Mouse (Mus musculus) G1E (cell line): ENCODE results near the gene Son. TPM values are rescaled to one million over a fixed set of nuclear protein-coding genes. Genes with fewer than 3 reads are reported as not detected.

Source experiments
- ATAC-seq: 2 replicates; pipeline ENCODE4 v1.8.0; 2016; ENCODE audit warnings: mild to moderate bottlenecking; ENCODE audit not compliant: insufficient number of reproducible peaks, poor library complexity, low FRiP score, severe bottlenecking; ENCODE audit errors: extremely low read depth
- DNase-seq: peaks from one replicate; pipeline ENCODE4 v3.0.0; 2012; ENCODE audit warnings: low spot score
- H3K27me3 ChIP-seq: 2 replicates; pipeline ENCODE4 v1.6.1; 2012; ENCODE audit warnings: mild to moderate bottlenecking, low read length, inconsistent platforms; ENCODE audit not compliant: insufficient read depth
- H3K36me3 ChIP-seq: replicated peaks from 2 replicates; pipeline ENCODE3; 2012; ENCODE audit warnings: mild to moderate bottlenecking, inconsistent platforms
- H3K4me1 ChIP-seq: 2 replicates; pipeline ENCODE4 v1.6.1; 2012; ENCODE audit warnings: low read depth, low read length, inconsistent platforms, mixed read lengths; ENCODE audit not compliant: insufficient read depth
- H3K4me3 ChIP-seq: 2 replicates; pipeline ENCODE4 v1.5.1; 2012; ENCODE audit warnings: low read depth, mild to moderate bottlenecking, inconsistent platforms, low read length, moderate library complexity, mixed read lengths
- H3K9me3 ChIP-seq: replicated peaks from 2 replicates; pipeline ENCODE4 v1.6.1; 2012; ENCODE audit warnings: inconsistent platforms
- CTCF ChIP-seq: IDR thresholded peaks from 2 replicates; pipeline ENCODE4 v1.5.1; 2012; ENCODE audit warnings: low read depth, low read length, inconsistent platforms, mixed read lengths
- GATA1 ChIP-seq: IDR thresholded peaks from 2 replicates; pipeline ENCODE4 v1.6.1; 2012; ENCODE audit warnings: borderline replicate concordance, low read length, inconsistent platforms, mixed read lengths
- GATA2 ChIP-seq: IDR thresholded peaks from 2 replicates; pipeline ENCODE4 v1.6.1; 2012; ENCODE audit warnings: low read depth, low read length, inconsistent platforms, borderline replicate concordance
- POLR2AphosphoS5 ChIP-seq: IDR thresholded peaks from 2 replicates; pipeline ENCODE4 v1.6.1; 2012; ENCODE audit warnings: low read depth, low read length, inconsistent platforms; ENCODE audit not compliant: insufficient replicate concordance
- TAL1 ChIP-seq: conservative IDR thresholded peaks from 2 replicates; pipeline ENCODE4 v1.6.1; 2012; ENCODE audit warnings: low read depth, low read length, inconsistent platforms, mixed read lengths
- polyA plus RNA-seq: library from polyadenylated mRNA; stranded (reverse); fragments of >175 nt; gene quantifications from 2 replicates; pipeline ENCODE4 v1.2.3, GENCODE M21; 2012
- total RNA-seq, 2 experiments: library from RNA; stranded (forward) in 1 of 2; stranded (reverse) in 1 of 2; fragments of 200-1000 nt in 1 of 2; fragments of >200 nt in 1 of 2; fragmentation: Nextera tagmentation in 1 of 2; gene quantifications; 2 replicates each; pipeline ENCODE4 v1.2.3; 2014 to 2017

Gene Son
- total and polyA plus RNA-seq, 3 experiments = 43.9 to 573 (median 264) TPM

DNA sequence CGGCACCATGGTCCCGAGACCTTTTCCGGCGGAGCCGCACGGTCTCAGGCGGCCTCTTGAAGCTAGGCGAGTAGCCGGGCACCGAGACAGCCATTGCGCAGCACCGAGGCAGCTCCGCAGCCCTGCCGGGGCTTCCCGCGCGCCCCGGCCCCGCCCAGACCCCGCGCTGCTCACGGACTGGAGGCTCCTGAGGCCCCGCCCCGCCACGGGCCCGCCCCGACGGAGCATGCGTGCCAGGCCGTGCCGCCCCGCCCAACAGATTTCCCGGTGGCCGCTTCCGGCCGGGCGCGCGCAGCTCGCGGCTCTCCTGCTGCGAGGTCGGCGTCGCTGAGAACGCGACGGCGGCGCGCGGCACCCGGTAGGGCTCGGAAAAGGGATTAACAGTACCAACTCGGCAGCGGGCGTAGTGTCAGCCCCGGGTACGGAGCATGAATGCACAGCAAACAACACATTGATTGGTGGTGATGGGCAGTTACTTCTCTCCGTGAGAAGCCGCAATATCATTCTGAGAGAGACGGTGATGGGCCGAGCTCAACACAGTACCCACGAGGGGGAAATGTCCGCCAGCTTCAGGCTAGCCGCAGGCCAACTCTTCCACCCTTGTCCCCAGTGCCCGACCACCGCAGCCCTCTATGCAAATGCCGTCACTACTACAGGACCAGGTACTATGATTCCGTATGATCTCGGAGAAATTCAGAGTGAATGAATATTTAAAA lies 41.5 kb downstream of the Son start, which contains the start of gene Donson:
TSS of gene Donson (minus strand) at position 152 of the 716 bp plus-strand sequence.
- Histone ChIP-seq H3K36me3 (peaks cover 61% of the 10 kb centered on the region), H3K27me3 (no peaks in the 10 kb centered on the region), H3K4me3 (peak within 1 kb of the TSS; percentile 93), H3K9me3 (no peaks in the 10 kb centered on the region), H3K4me1 (peaks cover 44% of the 10 kb centered on the region)
- peak; percentile 91 for DNase-seq
- ATAC-seq = peak; percentile 41; the same call in 1 of the 2 replicates
- TF ChIP-seq GATA1 = no peak
- TF ChIP-seq TAL1 = no peak
- no peak for TF ChIP-seq CTCF
- TF ChIP-seq GATA2 = no peak
- no peak for TF ChIP-seq POLR2AphosphoS5

- Histone ChIP-seq H3K4me3 (peak overlapping the region; percentile 93; the same call in 1 of the 2 replicates), H3K27me3 (no peaks in the 10 kb centered on the region), H3K36me3 (peaks cover 59% of the 10 kb centered on the region), H3K9me3 (no peaks in the 10 kb centered on the region), H3K4me1 (peaks cover 49% of the 10 kb centered on the region)
- peak; percentile 46 for ATAC-seq
- no peak for DNase-seq
- TF ChIP-seq TAL1 (peak; percentile 23; the same call in 1 of the 2 replicates), CTCF (no peak)
Observed at GRCm38 (mm10) chr16:91689791-91690190, 42.5 kb downstream of the Son start.

GRCm38 (mm10) chr16:91694455-91695084 lies 47.3 kb downstream of the Son start:
- DNase-seq (peak; percentile 71), ATAC-seq (peak; percentile 77)
- no peaks in the 10 kb centered on the region for H3K9me3 ChIP-seq
- no peak overlapping the region for H3K4me3 ChIP-seq
- H3K27me3 ChIP-seq = no peaks in the 10 kb centered on the region
- peaks cover 72% of the 10 kb centered on the region for H3K36me3 ChIP-seq
- TF ChIP-seq GATA1 (no peak), POLR2AphosphoS5 (no peak), CTCF (peak; percentile 74), TAL1 (no peak), GATA2 (no peak)
- H3K4me1 ChIP-seq = peaks cover 26% of the 10 kb centered on the region

DNA sequence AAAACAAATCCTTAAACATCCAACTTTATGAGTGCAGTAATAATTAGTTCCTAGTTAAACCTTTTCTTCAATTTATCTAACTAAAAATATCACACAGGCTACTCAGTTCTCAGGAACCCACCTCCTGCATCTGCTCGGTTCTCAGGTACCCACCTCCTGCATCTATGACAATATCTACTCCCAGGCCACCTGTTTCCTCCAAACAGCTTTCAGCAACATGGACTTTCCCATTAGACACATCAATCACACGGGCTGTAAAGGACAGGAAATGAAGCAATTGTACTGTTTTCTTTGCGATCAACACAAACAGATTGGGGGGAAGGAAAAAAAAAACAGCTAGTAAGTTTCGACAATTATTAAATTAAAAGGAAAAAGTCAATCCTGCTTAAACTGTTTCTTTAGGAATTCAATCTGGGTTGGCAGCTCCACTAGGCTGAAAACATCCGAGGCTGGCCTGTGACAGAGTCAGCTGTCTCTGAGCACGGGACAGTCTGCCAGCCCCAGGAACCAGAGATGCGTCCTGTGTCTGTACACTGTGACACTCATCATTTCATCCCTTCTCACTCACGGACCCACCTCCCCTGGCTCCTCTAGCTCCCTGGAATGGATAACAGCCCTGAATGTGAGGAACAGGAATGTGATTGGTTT lies 47.9 kb downstream of the Son start:
- Histone ChIP-seq H3K36me3 (peaks cover 72% of the 10 kb centered on the region), H3K4me3 (no peak overlapping the region), H3K4me1 (peaks cover 20% of the 10 kb centered on the region), H3K9me3 (no peaks in the 10 kb centered on the region), H3K27me3 (no peaks in the 10 kb centered on the region)
- DNase-seq (no peak), ATAC-seq (no peak)
- no peak for TF ChIP-seq GATA1
- TF ChIP-seq CTCF = no peak
- no peak for TF ChIP-seq POLR2AphosphoS5
- TF ChIP-seq GATA2 = no peak
- no peak for TF ChIP-seq TAL1

GRCm38 (mm10) chr16:91698995-91699394 lies 51.7 kb downstream of the Son start:
- no peak for ATAC-seq
- H3K4me3 ChIP-seq = no peak overlapping the region
- TF ChIP-seq CTCF = no peak
- TF ChIP-seq GATA1 = no peak
- TF ChIP-seq GATA2 = no peak
- TF ChIP-seq POLR2AphosphoS5 = no peak
- TF ChIP-seq TAL1 = no peak
- peaks cover 83% of the 10 kb centered on the region for H3K36me3 ChIP-seq
- no peak for DNase-seq
- no peaks in the 10 kb centered on the region for H3K9me3 ChIP-seq
- H3K4me1 ChIP-seq = peaks cover 14% of the 10 kb centered on the region
- H3K27me3 ChIP-seq = no peaks in the 10 kb centered on the region

DNA sequence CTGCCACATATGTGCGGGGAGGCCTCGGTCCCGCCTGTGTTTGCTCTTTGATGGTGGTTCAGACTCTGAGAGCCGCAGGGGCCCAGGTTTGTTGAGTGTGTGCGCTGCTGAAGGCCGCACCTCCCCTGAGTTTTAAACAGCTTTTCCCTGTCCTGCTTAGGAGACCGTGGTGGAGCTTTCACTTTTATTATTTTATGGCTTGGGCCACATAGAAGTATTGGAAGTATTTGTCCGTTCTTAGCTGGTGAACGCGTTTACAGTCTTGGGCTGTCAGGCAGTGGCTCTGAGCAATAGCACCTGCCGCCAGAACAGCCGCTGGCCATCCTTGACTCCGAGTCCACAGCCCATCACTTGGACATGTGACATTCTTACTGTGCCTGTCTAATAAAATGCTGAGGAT lies 54.6 kb downstream of the Son start:
- peaks cover 78% of the 10 kb centered on the region for H3K36me3 ChIP-seq
- H3K9me3 ChIP-seq = no peaks in the 10 kb centered on the region
- no peak for ATAC-seq
- TF ChIP-seq POLR2AphosphoS5 = no peak
- TF ChIP-seq CTCF = no peak
- no peak for DNase-seq
- no peak overlapping the region for H3K4me3 ChIP-seq
- no peaks in the 10 kb centered on the region for H3K27me3 ChIP-seq
- H3K4me1 ChIP-seq = peaks cover 2% of the 10 kb centered on the region; the same call in 1 of the 2 replicates
